Mouse (Mus musculus): Measurements from ENCODE around the gene Paics. TPM values are rescaled to one million over a fixed set of nuclear protein-coding genes. Genes with fewer than 3 reads are reported as not detected.

Paics gene
- polyA plus RNA-seq, 1 experiment from 2014 or later, result 244 TPM

- no peak within 1 kb of the TSS for H3K9ac ChIP-seq (replicated peaks; ENCODE audit: low read depth, low read length)
- H3K4me1 ChIP-seq (ENCODE audit: control insufficient read depth, insufficient read depth, low read length), result no peaks in the 10 kb centered on the region
- H3K27me3 ChIP-seq (ENCODE audit: control insufficient read depth, insufficient read depth, low read length), result no peaks in the 10 kb centered on the region
- H3K36me3 ChIP-seq (ENCODE audit: control insufficient read depth, insufficient read depth, low read length), result peaks cover 5% of the 10 kb centered on the region
- 89% methylated on average over 6 of the region's 6 CpGs for WGBS
- H3K27ac ChIP-seq (ENCODE audit: low read length), result no peak within 1 kb of the TSS
- H3K4me3 ChIP-seq (ENCODE audit: low read depth, low read length), result no peak within 1 kb of the TSS
- no peak for ATAC-seq (ENCODE audit: insufficient number of reproducible peaks, insufficient read depth, low FRiP score, low read depth)
- H3K9me3 ChIP-seq (ENCODE audit: control insufficient read depth, low read depth, low read length), result no peaks in the 10 kb centered on the region
- no peak within 1 kb of the TSS for H3K4me2 ChIP-seq (replicated peaks; ENCODE audit: low read depth, low read length)
These were observed 53.1 kb downstream of the Paics start, which contains the start of gene Arl9 for GRCm38 (mm10) chr5:77004051-77004821. Arl9 (plus strand) TSS chr5:77004055.

- no peak overlapping the region for H3K4me3 ChIP-seq (ENCODE audit: low read depth, low read length)
- H3K27ac ChIP-seq (ENCODE audit: low read length), result no peak overlapping the region
- no peak for ATAC-seq (ENCODE audit: insufficient number of reproducible peaks, insufficient read depth, low FRiP score, low read depth)
- 92% methylated on average over 9 of the region's 9 CpGs for WGBS
- no peaks in the 10 kb centered on the region for H3K36me3 ChIP-seq (ENCODE audit: control insufficient read depth, insufficient read depth, low read length)
- H3K4me2 ChIP-seq (replicated peaks; ENCODE audit: low read depth, low read length), result no peak overlapping the region
- H3K9me3 ChIP-seq (ENCODE audit: control insufficient read depth, low read depth, low read length), result no peaks in the 10 kb centered on the region
- H3K4me1 ChIP-seq (ENCODE audit: control insufficient read depth, insufficient read depth, low read length), result no peaks in the 10 kb centered on the region
- no peak overlapping the region for H3K9ac ChIP-seq (replicated peaks; ENCODE audit: low read depth, low read length)
- H3K27me3 ChIP-seq (ENCODE audit: control insufficient read depth, insufficient read depth, low read length), result no peaks in the 10 kb centered on the region
These were observed 59.2 kb downstream of the Paics start for GRCm38 (mm10) chr5:77010352-77010751.

DNA sequence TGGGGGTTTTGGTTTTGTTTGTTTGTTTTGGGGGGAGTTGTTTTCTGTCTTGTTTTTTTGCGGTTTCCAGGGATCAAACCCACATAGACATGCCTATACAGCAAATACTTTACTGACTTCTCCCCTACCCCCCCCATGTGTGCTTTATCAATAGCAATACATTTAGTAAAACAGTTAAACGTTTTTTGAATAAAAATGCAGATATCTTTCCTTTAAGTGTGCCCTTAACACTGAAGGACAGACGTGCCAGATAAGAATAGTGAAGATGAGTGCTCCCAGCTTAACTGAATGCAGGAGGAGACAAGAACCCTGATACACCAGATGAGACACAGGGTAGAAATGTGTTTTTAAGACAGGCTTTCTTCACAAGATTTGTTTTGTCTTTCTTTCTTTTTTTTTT lies 60.0 kb downstream of the Paics start:
- no peaks in the 10 kb centered on the region for H3K36me3 ChIP-seq (ENCODE audit: control insufficient read depth, insufficient read depth, low read length)
- H3K4me2 ChIP-seq (replicated peaks; ENCODE audit: low read depth, low read length), result no peak overlapping the region
- no peak for ATAC-seq (ENCODE audit: insufficient number of reproducible peaks, insufficient read depth, low FRiP score, low read depth)
- H3K27me3 ChIP-seq (ENCODE audit: control insufficient read depth, insufficient read depth, low read length), result no peaks in the 10 kb centered on the region
- H3K9ac ChIP-seq (replicated peaks; ENCODE audit: low read depth, low read length), result no peak overlapping the region
- no peaks in the 10 kb centered on the region for H3K9me3 ChIP-seq (ENCODE audit: control insufficient read depth, low read depth, low read length)
- H3K4me1 ChIP-seq (ENCODE audit: control insufficient read depth, insufficient read depth, low read length), result no peaks in the 10 kb centered on the region
- 63% methylated on average over 3 of the region's 3 CpGs for WGBS
- no peak overlapping the region for H3K27ac ChIP-seq (ENCODE audit: low read length)
- no peak overlapping the region for H3K4me3 ChIP-seq (ENCODE audit: low read depth, low read length)

DNA sequence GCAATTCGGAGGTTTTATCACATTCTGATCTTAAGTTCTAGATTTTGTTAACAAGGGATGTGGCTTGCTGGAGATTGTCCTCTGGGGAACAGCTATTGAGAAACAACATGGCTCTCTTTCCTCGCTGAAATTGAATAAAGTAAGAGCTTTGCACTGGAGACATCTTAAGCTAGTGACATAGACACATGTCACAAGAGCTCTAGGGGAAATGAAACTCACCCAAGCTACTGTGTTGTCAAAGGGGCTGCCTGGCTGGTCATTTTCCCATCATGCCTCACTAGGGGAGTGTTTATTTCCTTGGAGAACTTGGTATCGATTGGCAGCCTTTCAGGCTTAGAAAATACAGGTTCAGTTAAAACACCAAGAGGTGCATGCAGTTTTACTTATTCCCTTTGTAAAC lies 62.1 kb downstream of the Paics start:
- H3K4me3 ChIP-seq (ENCODE audit: low read depth, low read length), result no peak overlapping the region
- no peaks in the 10 kb centered on the region for H3K27me3 ChIP-seq (ENCODE audit: control insufficient read depth, insufficient read depth, low read length)
- no peak overlapping the region for H3K4me2 ChIP-seq (replicated peaks; ENCODE audit: low read depth, low read length)
- 63% methylated on average over 3 of the region's 3 CpGs for WGBS
- H3K27ac ChIP-seq (ENCODE audit: low read length), result no peak overlapping the region
- H3K9ac ChIP-seq (replicated peaks; ENCODE audit: low read depth, low read length), result no peak overlapping the region
- no peaks in the 10 kb centered on the region for H3K9me3 ChIP-seq (ENCODE audit: control insufficient read depth, low read depth, low read length)
- no peak for ATAC-seq (ENCODE audit: insufficient number of reproducible peaks, insufficient read depth, low FRiP score, low read depth)
- no peaks in the 10 kb centered on the region for H3K36me3 ChIP-seq (ENCODE audit: control insufficient read depth, insufficient read depth, low read length)
- no peaks in the 10 kb centered on the region for H3K4me1 ChIP-seq (ENCODE audit: control insufficient read depth, insufficient read depth, low read length)

- no peaks in the 10 kb centered on the region for H3K4me1 ChIP-seq (ENCODE audit: control insufficient read depth, insufficient read depth, low read length)
- 10% methylated on average over 56 of the region's 57 CpGs for WGBS
- no peaks in the 10 kb centered on the region for H3K36me3 ChIP-seq (ENCODE audit: control insufficient read depth, insufficient read depth, low read length)
- peak; percentile 98 for ATAC-seq (ENCODE audit: insufficient number of reproducible peaks, insufficient read depth, low FRiP score, low read depth)
- no peaks in the 10 kb centered on the region for H3K27me3 ChIP-seq (ENCODE audit: control insufficient read depth, insufficient read depth, low read length)
- H3K4me2 ChIP-seq (replicated peaks; ENCODE audit: low read depth, low read length), result peak within 1 kb of the TSS; percentile 42
- peak within 1 kb of the TSS; percentile 37 for H3K4me3 ChIP-seq (ENCODE audit: low read depth, low read length)
- H3K27ac ChIP-seq (ENCODE audit: low read length), result no peak within 1 kb of the TSS
- no peak within 1 kb of the TSS for H3K9ac ChIP-seq (replicated peaks; ENCODE audit: low read depth, low read length)
- no peaks in the 10 kb centered on the region for H3K9me3 ChIP-seq (ENCODE audit: control insufficient read depth, low read depth, low read length)
These were observed 64.7 kb downstream of the Paics start, which contains the start of gene Thegl for GRCm38 (mm10) chr5:77015544-77016482. Thegl (plus strand) TSS chr5:77016023.

Other genes starting within 250 kb of the Paics start
- gene Aasdh, start 45.8 kb upstream of the Paics start, polyA plus RNA-seq (2014; fragmentation: Nextera tagmentation; extraction: Ambion mirVana), result 18.7 and 27.6 TPM in 2 replicates
- gene Ppat, start 271 bp downstream of the Paics start, polyA plus RNA-seq (2014; fragmentation: Nextera tagmentation; extraction: Ambion mirVana), result 29.1 and 31.6 TPM in 2 replicates
- 105 and 113 TPM in 2 replicates for gene Srp72, start 23.4 kb downstream of the Paics start, polyA plus RNA-seq (2014; fragmentation: Nextera tagmentation; extraction: Ambion mirVana)
- not detected in 2 replicates for gene Arl9, start 52.7 kb downstream of the Paics start, polyA plus RNA-seq (2014; fragmentation: Nextera tagmentation; extraction: Ambion mirVana)
- gene Thegl, start 64.7 kb downstream of the Paics start, polyA plus RNA-seq (2014; fragmentation: Nextera tagmentation; extraction: Ambion mirVana), result 0.14 and 0.22 TPM in 2 replicates
- gene Hopx, start 163.8 kb downstream of the Paics start, polyA plus RNA-seq (2014; fragmentation: Nextera tagmentation; extraction: Ambion mirVana), result 0.84 and 1.2 TPM in 2 replicates

Measured in stomach, embryonic 14.5 days (tissue).